Mouse (Mus musculus) kidney, postnatal 0 days (tissue): ENCODE data around the gene Hsd17b13. TPM values are rescaled to one million over a fixed set of nuclear protein-coding genes. Genes with fewer than 3 reads are reported as not detected.
"Not testable (repeated sequence)": the region's sequence is repeated elsewhere in the genome, so short reads cannot be mapped to it uniquely, and the experiment has no call there.

ENCODE experiments used
- ATAC-seq: fragments of 200-750 bp; cut with Nextera tagmentation; replicated peaks from 2 replicates; pipeline ENCODE4 v1.8.0; 2017; ENCODE audit warnings: low read depth, moderate number of reproducible peaks, moderate TSS enrichment, moderate library complexity; ENCODE audit not compliant: low FRiP score
- DNase-seq: peaks from one replicate; pipeline ENCODE4 v3.0.0-alpha.2; 2016; ENCODE audit warnings: low spot score
- H3K27ac ChIP-seq: fragments of 300-500 bp; sonication (generic); 2 replicates; pipeline ENCODE4 v1.5.1; 2014; ENCODE audit warnings: mild to moderate bottlenecking
- H3K27me3 ChIP-seq: fragments of 300-500 bp; sonication (generic); 2 replicates; pipeline ENCODE4 v1.6.1; 2014; ENCODE audit warnings: low read length, mixed read lengths; ENCODE audit not compliant: insufficient read depth
- H3K36me3 ChIP-seq: fragments of 300-500 bp; sonication (generic); 2 replicates; pipeline ENCODE4 v1.6.1; 2014; ENCODE audit warnings: low read length, mixed read lengths; ENCODE audit not compliant: insufficient read depth
- H3K4me1 ChIP-seq: fragments of 300-500 bp; sonication (generic); replicated peaks from 2 replicates; pipeline ENCODE4 v1.6.1; 2014; ENCODE audit warnings: antibody characterized with exemption, low read length, mixed read lengths; ENCODE audit not compliant: insufficient read depth
- H3K4me2 ChIP-seq: fragments of 300-500 bp; sonication (generic); 2 replicates; pipeline ENCODE4 v1.6.1; 2014; ENCODE audit warnings: mild to moderate bottlenecking, low read length, moderate library complexity, mixed read lengths
- H3K4me3 ChIP-seq: fragments of 300-500 bp; sonication (generic); replicated peaks from 2 replicates; pipeline ENCODE4 v1.5.1; 2014; ENCODE audit warnings: low read depth, low read length
- H3K9ac ChIP-seq: fragments of 300-500 bp; sonication (generic); 2 replicates; pipeline ENCODE4 v1.6.1; 2014; ENCODE audit warnings: low read depth, low read length
- H3K9me3 ChIP-seq: fragments of 300-500 bp; sonication (generic); replicated peaks from 2 replicates; pipeline ENCODE4 v1.6.1; 2016; ENCODE audit warnings: low read length, inconsistent platforms, mixed read lengths
- CTCF ChIP-seq: IDR thresholded peaks from 2 replicates; pipeline ENCODE4 v1.5.1; 2016; ENCODE audit warnings: antibody characterized with exemption, low read depth, mild to moderate bottlenecking, moderate library complexity
- WGBS: fragments of 180-500 bp; shearing (Covaris S2); extraction: QIAGEN DNeasy Blood & Tissue Kit; methylation state at CpG from one replicate; pipeline ENCODE4 v1.1.7; 2014; 5-methylcytosine and 5-hydroxymethylcytosine counted together
- polyA plus RNA-seq: library from polyadenylated mRNA; unstranded; fragments of >200 nt; fragmentation: Nextera tagmentation; extraction: Ambion mirVana; gene quantifications from 2 replicates; pipeline ENCODE4 v1.2.1, GENCODE M21; 2015

Gene Hsd17b13
- polyA plus RNA-seq, result 0.13 and 0.24 TPM in 2 replicates

DNA sequence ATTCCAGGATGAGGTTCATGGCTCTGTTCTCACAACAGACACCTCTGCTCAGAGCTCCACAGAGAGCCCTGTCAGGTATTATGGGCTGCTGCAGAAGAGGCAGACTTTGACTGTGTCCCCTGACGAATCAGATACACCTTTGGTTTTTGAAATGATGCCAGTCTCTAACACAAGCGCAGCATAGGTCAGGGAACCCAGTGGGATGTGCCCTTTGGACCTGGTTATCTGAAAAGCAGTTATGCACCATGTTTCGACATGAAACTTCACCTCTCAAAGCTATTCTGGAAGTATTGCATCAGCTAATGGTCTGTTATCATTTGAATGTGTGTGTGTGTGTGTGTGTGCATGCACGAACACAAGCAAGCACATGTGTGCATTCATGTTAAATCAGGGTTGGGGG is at the start of gene Hsd17b13:
Gene Hsd17b13, minus strand, starts transcription at position 114 of the 400 bp plus-strand sequence.
- WGBS, result 82% methylated on average over 4 of the region's 4 CpGs
- Histone ChIP-seq H3K27me3 (no peaks in the 10 kb centered on the region), H3K27ac (no peak within 1 kb of the TSS), H3K9me3 (no peaks in the 10 kb centered on the region), H3K4me1 (no peaks in the 10 kb centered on the region), H3K4me2 (no peak within 1 kb of the TSS), H3K4me3 (no peak within 1 kb of the TSS), H3K36me3 (no peaks in the 10 kb centered on the region), H3K9ac (no peak within 1 kb of the TSS)
- no peak for TF ChIP-seq CTCF
- no peak for DNase-seq
- ATAC-seq, result no peak

- ATAC-seq (no peak), DNase-seq (no peak)
- no peak for TF ChIP-seq CTCF
- Histone ChIP-seq H3K27ac (no peak overlapping the region), H3K4me1 (peaks cover 6% of the 10 kb centered on the region; the same call in 1 of the 2 replicates), H3K27me3 (no peaks in the 10 kb centered on the region), H3K9me3 (no peaks in the 10 kb centered on the region), H3K36me3 (no peaks in the 10 kb centered on the region), H3K9ac (no peak overlapping the region), H3K4me3 (no peak overlapping the region), H3K4me2 (no peak overlapping the region)
- WGBS, result 51% methylated on average over 17 of the region's 17 CpGs
These were observed 48.1 kb upstream of the Hsd17b13 start for GRCm38 (mm10) chr5:104025245-104025854.

DNA sequence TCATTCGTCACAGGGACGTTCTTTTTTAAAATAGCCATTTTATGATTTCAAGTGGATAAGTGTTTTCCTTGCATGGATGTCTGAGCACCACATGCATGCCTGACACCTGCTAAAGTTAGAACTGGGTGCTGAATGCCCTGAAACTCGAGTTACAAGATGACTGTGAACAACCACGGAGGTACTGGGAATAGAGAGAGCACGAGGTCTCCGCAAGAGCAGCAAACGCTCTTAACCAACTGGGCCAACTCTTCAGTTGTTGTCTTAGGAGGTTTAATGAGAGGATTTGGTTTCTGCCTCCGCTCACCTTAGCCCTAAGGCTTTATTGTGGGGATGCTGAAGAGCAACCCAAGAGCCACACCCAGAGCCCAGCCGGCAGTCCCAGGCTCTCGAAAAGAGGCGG is 47.6 kb upstream of the Hsd17b13 start:
- no peak for DNase-seq
- H3K4me2 ChIP-seq, result no peak overlapping the region
- no peak overlapping the region for H3K9ac ChIP-seq
- no peak overlapping the region for H3K27ac ChIP-seq
- H3K9me3 ChIP-seq, result no peaks in the 10 kb centered on the region
- peaks cover 6% of the 10 kb centered on the region; the same call in 1 of the 2 replicates for H3K4me1 ChIP-seq
- H3K36me3 ChIP-seq, result no peaks in the 10 kb centered on the region
- no peak for ATAC-seq
- TF ChIP-seq CTCF, result no peak
- 64% methylated on average over 11 of the region's 11 CpGs for WGBS
- no peak overlapping the region for H3K4me3 ChIP-seq
- H3K27me3 ChIP-seq, result no peaks in the 10 kb centered on the region

- not testable (repeated sequence) for DNase-seq, ATAC-seq, H3K4me2 ChIP-seq, H3K4me3 ChIP-seq, H3K27me3 ChIP-seq, H3K36me3 ChIP-seq, H3K27ac ChIP-seq, H3K9ac ChIP-seq, H3K9me3 ChIP-seq, H3K4me1 ChIP-seq
- WGBS, result 68% methylated on average over 5 of the region's 5 CpGs
These were observed 47.0 kb upstream of the Hsd17b13 start for GRCm38 (mm10) chr5:104024193-104024592.

DNA sequence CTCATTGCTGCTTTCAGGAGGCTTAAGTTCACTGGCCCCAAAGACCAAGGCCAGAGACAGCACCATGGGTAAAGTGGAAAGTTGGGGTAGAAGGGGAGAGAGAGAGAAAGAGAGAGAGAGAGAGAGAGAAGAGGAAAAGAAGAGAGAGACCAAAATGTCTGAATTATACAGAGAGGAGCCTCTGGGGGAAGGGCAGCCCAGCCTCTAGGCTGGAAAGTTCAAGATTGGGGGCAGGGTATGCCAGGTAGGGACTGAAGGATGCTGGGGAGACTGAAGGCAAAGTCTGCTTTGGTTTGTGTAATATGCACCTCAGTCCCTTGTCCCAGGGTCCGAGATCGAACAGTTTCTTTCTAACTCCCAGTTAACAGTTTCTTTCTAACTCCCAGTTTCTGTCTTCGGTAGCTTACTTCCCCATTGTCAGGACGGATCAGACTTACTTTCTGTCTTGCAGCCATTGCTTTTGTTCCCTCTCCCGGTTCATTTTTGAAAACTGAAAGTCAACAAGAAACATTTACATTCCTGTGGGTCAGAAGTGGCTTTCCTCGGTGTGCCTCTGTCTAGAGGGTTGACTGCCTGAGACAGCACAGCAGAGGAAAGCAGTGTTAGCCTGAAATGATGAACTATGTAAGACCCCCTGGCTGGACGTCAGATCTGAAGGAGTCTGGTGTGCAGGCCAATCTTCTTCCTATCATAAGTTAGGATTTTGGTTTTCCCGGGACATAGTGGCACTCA is 46.2 kb upstream of the Hsd17b13 start:
- Histone ChIP-seq H3K4me1 (peaks cover 6% of the 10 kb centered on the region; the same call in 1 of the 2 replicates), H3K4me2 (no peak overlapping the region), H3K9me3 (no peaks in the 10 kb centered on the region), H3K9ac (no peak overlapping the region), H3K27me3 (no peaks in the 10 kb centered on the region), H3K27ac (no peak overlapping the region), H3K36me3 (no peaks in the 10 kb centered on the region), H3K4me3 (no peak overlapping the region)
- DNase-seq (no peak), ATAC-seq (no peak)
- no peak for TF ChIP-seq CTCF
- 72% methylated on average over 8 of the region's 8 CpGs for whole genome bisulfite sequencing

DNA sequence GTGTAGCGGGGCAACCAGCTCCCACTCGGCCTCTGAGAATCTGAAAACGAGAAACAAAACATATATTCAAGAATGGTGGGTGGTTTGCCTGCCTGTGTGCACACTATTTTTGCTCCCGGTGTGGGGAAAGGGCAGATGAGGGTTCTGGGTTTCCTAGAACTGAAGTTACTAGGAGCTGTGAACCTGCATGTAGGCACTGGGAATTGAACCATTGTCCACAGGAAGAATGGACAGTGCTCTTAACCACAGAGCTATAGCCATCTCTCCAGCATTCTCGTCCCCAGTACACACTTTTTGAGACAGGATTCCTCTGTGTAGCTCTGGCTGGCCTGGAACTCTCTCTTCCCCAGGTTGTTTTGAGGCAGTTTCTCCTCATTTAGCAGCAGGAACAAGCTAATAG is 45.3 kb upstream of the Hsd17b13 start:
- peak overlapping the region; percentile 95 for H3K27ac ChIP-seq
- H3K9ac ChIP-seq, result no peak overlapping the region
- 26% methylated on average over 5 of the region's 5 CpGs for WGBS
- peaks cover 5% of the 10 kb centered on the region; the same call in 1 of the 2 replicates for H3K36me3 ChIP-seq
- ATAC-seq (no peak), DNase-seq (no peak)
- no peak for TF ChIP-seq CTCF
- H3K4me2 ChIP-seq, result peak overlapping the region; percentile 75
- H3K27me3 ChIP-seq, result no peaks in the 10 kb centered on the region
- peak overlapping the region; percentile 65 for H3K4me3 ChIP-seq
- H3K4me1 ChIP-seq, result peaks cover 6% of the 10 kb centered on the region; the same call in 1 of the 2 replicates
- H3K9me3 ChIP-seq, result no peaks in the 10 kb centered on the region
